Comparison of ENCODE assay signal across 18 mouse cellular contexts in the genomic region with DNA sequence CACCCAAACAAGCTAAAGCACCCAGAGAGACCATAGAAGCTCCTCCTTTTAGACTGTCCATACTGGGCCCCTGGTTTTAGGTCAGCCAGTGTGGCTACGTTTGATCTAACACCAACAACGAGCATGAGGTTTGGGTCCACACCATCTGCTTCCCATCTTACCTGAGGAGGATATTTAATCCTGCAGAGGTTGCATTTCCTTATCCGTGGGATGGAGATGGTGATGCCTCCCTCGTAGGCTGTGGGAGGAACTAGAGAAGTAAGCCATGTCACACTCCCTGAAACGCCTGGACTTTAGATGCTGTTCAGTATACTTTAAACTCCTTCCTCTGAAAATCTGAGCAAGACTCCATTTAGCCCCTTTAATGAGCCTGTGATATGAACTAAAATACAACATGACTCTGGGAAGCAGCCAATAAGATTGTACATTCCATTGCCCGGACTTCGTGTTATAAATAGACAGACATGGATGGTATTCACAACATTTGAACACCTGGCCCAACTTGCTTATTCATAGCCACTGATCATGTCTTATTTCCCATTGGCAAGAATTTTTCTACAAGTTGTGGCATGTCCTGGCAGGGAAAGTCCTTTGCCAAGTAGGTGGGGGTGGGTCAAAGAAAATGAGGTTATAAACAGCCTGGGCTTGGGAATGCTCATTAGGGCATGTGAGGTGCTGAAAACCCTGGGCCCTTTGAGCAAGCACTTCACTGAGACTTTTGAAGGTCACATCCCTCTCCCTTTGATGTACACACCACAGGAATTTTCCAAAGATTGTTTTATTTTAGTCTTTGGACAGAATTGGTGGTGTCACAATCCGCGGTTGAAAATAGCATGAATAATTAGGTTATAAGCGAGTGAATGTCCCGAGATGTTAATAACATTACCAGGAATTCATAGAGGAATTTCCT.
DNase-seq lines count a peak whose midpoint lies in the region; ATAC-seq and TF ChIP-seq lines count a peak whose summit lies in the region.
"Had no signal": no experiment of that assay in that cellular context is flagged by ENCODE, and none has a peak within 500 bp of the region (broad histone marks: within the 10 kb centered on the region; RNA-seq: fewer than 3 reads in every experiment).

No protein-coding gene starts in this region.

- ATAC-seq in heart, embryonic 12.5 days (ENCODE audit: insufficient number of reproducible peaks, low FRiP score), result no peak
- 0 out of 2 replicates have a peak, but pooled peaks have one; percentile 20 for ATAC-seq in lung, embryonic 16.5 days (ENCODE audit: low read depth)
- peak; percentile 77 for ATAC-seq in heart, postnatal 0 days (ENCODE audit: insufficient read depth, low read depth)
- ATAC-seq in liver, embryonic 16.5 days (ENCODE audit: low read depth), result no peak
- no peak for ATAC-seq in erythroid progenitor cell, adult 5-6 weeks (replicated peaks; ENCODE audit: low FRiP score, poor library complexity, severe bottlenecking)
- ATAC-seq: hindbrain, postnatal 0 days had no signal

- H3K4me1 ChIP-seq in heart, embryonic 12.5 days (replicated peaks), result peaks cover 50% of the 10 kb centered on the region
- H3K4me1 ChIP-seq in lung, embryonic 16.5 days (replicated peaks; ENCODE audit: control insufficient read depth, insufficient read depth, low read length), result peaks cover 7% of the 10 kb centered on the region
- H3K4me1 ChIP-seq in heart, postnatal 0 days (ENCODE audit: control insufficient read depth, insufficient read depth), result peaks cover 14% of the 10 kb centered on the region
- peaks cover 33% of the 10 kb centered on the region for H3K4me1 ChIP-seq in liver, embryonic 16.5 days (ENCODE audit: control insufficient read depth, low read depth, low read length)
- H3K4me1 ChIP-seq: limb, embryonic 15.5 days had no signal

- 49% methylated on average over 11 of the region's 11 CpGs for WGBS in heart, embryonic 12.5 days
- 48% methylated on average over 11 of the region's 11 CpGs for WGBS in lung, embryonic 16.5 days
- 24% methylated on average over 11 of the region's 11 CpGs for WGBS in heart, postnatal 0 days
- 71% methylated on average over 11 of the region's 11 CpGs for WGBS in liver, embryonic 16.5 days (ENCODE audit: insufficient replicate concordance)

- no peak overlapping the region for H3K9ac ChIP-seq in heart, embryonic 12.5 days
- no peak overlapping the region for H3K9ac ChIP-seq in lung, embryonic 16.5 days (ENCODE audit: low read length)
- 0 out of 2 replicates have a peak overlapping the region, but pooled peaks have one; percentile 36 for H3K9ac ChIP-seq in heart, postnatal 0 days (replicated peaks; ENCODE audit: low read depth, low read length)
- H3K9ac ChIP-seq in liver, embryonic 16.5 days (ENCODE audit: low read depth, low read length), result no peak overlapping the region
- H3K9ac ChIP-seq: limb, embryonic 15.5 days had no signal

- 0 out of 2 replicates have a peak, but pooled peaks have one; percentile 27 for TF ChIP-seq EP300 in heart, postnatal 0 days (IDR thresholded peaks at IDR 0.05; ENCODE audit: low read depth)

- H3K27ac ChIP-seq in heart, embryonic 12.5 days (ENCODE audit: poor library complexity, severe bottlenecking), result peak overlapping the region; percentile 88
- H3K27ac ChIP-seq in lung, embryonic 16.5 days (ENCODE audit: low read length), result no peak overlapping the region
- H3K27ac ChIP-seq in heart, postnatal 0 days (ENCODE audit: low read depth), result peak overlapping the region; percentile 95
- H3K27ac ChIP-seq in liver, embryonic 16.5 days (ENCODE audit: low read length), result 0 out of 2 replicates have a peak overlapping the region, but pooled peaks have one; percentile 27
- H3K27ac ChIP-seq: hindbrain, postnatal 0 days; layer of hippocampus, adult 2 months; limb, embryonic 15.5 days; stomach, postnatal 0 days had no signal

- intact Hi-C loops in heart, postnatal 36 days (cut with DNase I), result no loop called here

- H3K4me2 ChIP-seq in heart, embryonic 12.5 days, result peak overlapping the region; percentile 19; the same call in 1 of the 2 replicates
- H3K4me2 ChIP-seq in lung, embryonic 16.5 days (ENCODE audit: low read depth, low read length), result no peak overlapping the region
- peak overlapping the region; percentile 44 for H3K4me2 ChIP-seq in heart, postnatal 0 days (ENCODE audit: low read depth, low read length)
- no peak overlapping the region for H3K4me2 ChIP-seq in liver, embryonic 16.5 days (ENCODE audit: low read depth, low read length)
- H3K4me2 ChIP-seq: limb, embryonic 15.5 days had no signal

- TF ChIP-seq CTCF in heart, postnatal 0 days (IDR thresholded peaks at IDR 0.05; ENCODE audit: low read depth), result no peak

- H3K9me3 ChIP-seq in heart, embryonic 12.5 days (replicated peaks), result peaks cover 3% of the 10 kb centered on the region; the same call in 1 of the 2 replicates
- no peaks in the 10 kb centered on the region for H3K9me3 ChIP-seq in lung, embryonic 16.5 days (ENCODE audit: control insufficient read depth, low read length)
- H3K9me3 ChIP-seq in heart, postnatal 0 days (replicated peaks; ENCODE audit: control insufficient read depth, low read length), result no peaks in the 10 kb centered on the region
- H3K9me3 ChIP-seq in liver, embryonic 16.5 days (replicated peaks; ENCODE audit: control insufficient read depth, low read length), result peaks cover 4% of the 10 kb centered on the region
- H3K9me3 ChIP-seq: G1E; limb, embryonic 15.5 days had no signal

- DNase-seq in heart, postnatal 36 days, result no peak
- DNase-seq in lung, postnatal 14 days, result no peak
- DNase-seq in heart, postnatal 0 days (ENCODE audit: low spot score), result peak; percentile 75
- DNase-seq in retina, postnatal 1 day, result no peak
- DNase-seq: adrenal gland, postnatal 25 days; cerebellum, adult 9-11 months; kidney, adult 9 months; midbrain, embryonic 14.5 days; thymus, postnatal 14 days had no signal

- H3K36me3 ChIP-seq in heart, embryonic 12.5 days, result no peaks in the 10 kb centered on the region
- no peaks in the 10 kb centered on the region for H3K36me3 ChIP-seq in lung, embryonic 16.5 days (ENCODE audit: control insufficient read depth, insufficient read depth, low read length)
- no peaks in the 10 kb centered on the region for H3K36me3 ChIP-seq in heart, postnatal 0 days (replicated peaks; ENCODE audit: control insufficient read depth, insufficient read depth, low read length)
- H3K36me3 ChIP-seq in liver, embryonic 16.5 days (ENCODE audit: control insufficient read depth, insufficient read depth), result no peaks in the 10 kb centered on the region
- H3K36me3 ChIP-seq: G1E; limb, embryonic 15.5 days had no signal

- no peaks in the 10 kb centered on the region for H3K27me3 ChIP-seq in heart, embryonic 12.5 days (replicated peaks)
- no peaks in the 10 kb centered on the region for H3K27me3 ChIP-seq in lung, embryonic 16.5 days (ENCODE audit: control insufficient read depth, insufficient read depth, low read depth, low read length)
- no peaks in the 10 kb centered on the region for H3K27me3 ChIP-seq in heart, postnatal 0 days (ENCODE audit: control insufficient read depth, insufficient read depth, low read length)
- H3K27me3 ChIP-seq in liver, embryonic 16.5 days (ENCODE audit: control insufficient read depth, insufficient read depth, low read depth, low read length), result no peaks in the 10 kb centered on the region
- H3K27me3 ChIP-seq: limb, embryonic 15.5 days had no signal

- no peak overlapping the region for H3K4me3 ChIP-seq in heart, embryonic 12.5 days
- H3K4me3 ChIP-seq in lung, embryonic 16.5 days (ENCODE audit: low read length), result no peak overlapping the region
- H3K4me3 ChIP-seq in heart, postnatal 0 days (ENCODE audit: low read depth, low read length), result no peak overlapping the region
- H3K4me3 ChIP-seq in liver, embryonic 16.5 days (ENCODE audit: low read depth, low read length), result no peak overlapping the region
- H3K4me3 ChIP-seq: layer of hippocampus, adult 2 months; limb, embryonic 15.5 days had no signal

Comparison
In these comparisons a context has a peak if more than half of its experiments do, and no peak if none do; other contexts are left out.
1. ATAC-seq: peak in lung, embryonic 16.5 days (single experiment) and heart, postnatal 0 days (single experiment); none in heart, embryonic 12.5 days (single experiment), liver, embryonic 16.5 days (single experiment) and erythroid progenitor cell, adult 5-6 weeks (single experiment).
2. H3K4me2 ChIP-seq: peak in heart, embryonic 12.5 days (single experiment) and heart, postnatal 0 days (single experiment); none in lung, embryonic 16.5 days (single experiment) and liver, embryonic 16.5 days (single experiment).